Mouse (Mus musculus): ENCODE measurements around the gene Tap2. TPM values are rescaled to one million over a fixed set of nuclear protein-coding genes. Genes with fewer than 3 reads are reported as not detected.

Tap2 gene
- polyA plus RNA-seq, 1 experiment from 2014 or later, result 0.41 TPM

GRCm38 (mm10) chr17:34257594-34258375 lies 54.5 kb downstream of the Tap2 start, which contains the start of gene H2-Ab1:
Gene H2-Ab1, plus strand, starts transcription at chr17:34257689.
- H3K4me3 ChIP-seq (ENCODE audit: low read depth, low read length), result no peak within 1 kb of the TSS
- peak; percentile 66 for DNase-seq (ENCODE audit: low spot score)
- no peaks in the 10 kb centered on the region for H3K27me3 ChIP-seq (ENCODE audit: control insufficient read depth, insufficient read depth, low read length)
- H3K9me3 ChIP-seq (ENCODE audit: control insufficient read depth, low read length), result no peaks in the 10 kb centered on the region
- H3K4me2 ChIP-seq (ENCODE audit: low read depth, low read length, severe bottlenecking), result no peak within 1 kb of the TSS
- H3K4me1 ChIP-seq (replicated peaks; ENCODE audit: control insufficient read depth, insufficient read depth, low read length), result no peaks in the 10 kb centered on the region; the same call in 1 of the 2 replicates
- no peaks in the 10 kb centered on the region for H3K36me3 ChIP-seq (ENCODE audit: control insufficient read depth, insufficient read depth, low read length)
- no peak within 1 kb of the TSS for H3K9ac ChIP-seq (ENCODE audit: low read length)
- WGBS, result 76% methylated on average over 11 of the region's 11 CpGs
- ATAC-seq (replicated peaks; ENCODE audit: low FRiP score), result no peak
- no peak within 1 kb of the TSS for H3K27ac ChIP-seq (ENCODE audit: low read depth, low read length)

- ATAC-seq (replicated peaks; ENCODE audit: low FRiP score), result no peak
- no peak for DNase-seq (ENCODE audit: low spot score)
- WGBS, result 86% methylated on average over 5 of the region's 5 CpGs
- peaks cover 13% of the 10 kb centered on the region for H3K27me3 ChIP-seq (ENCODE audit: control insufficient read depth, insufficient read depth, low read length)
- no peak overlapping the region for H3K9ac ChIP-seq (ENCODE audit: low read length)
- no peak overlapping the region for H3K27ac ChIP-seq (ENCODE audit: low read depth, low read length)
- H3K9me3 ChIP-seq (ENCODE audit: control insufficient read depth, low read length), result no peaks in the 10 kb centered on the region
- no peaks in the 10 kb centered on the region for H3K36me3 ChIP-seq (ENCODE audit: control insufficient read depth, insufficient read depth, low read length)
- H3K4me2 ChIP-seq (ENCODE audit: low read depth, low read length, severe bottlenecking), result no peak overlapping the region
- H3K4me1 ChIP-seq (replicated peaks; ENCODE audit: control insufficient read depth, insufficient read depth, low read length), result peaks cover 6% of the 10 kb centered on the region; the same call in 1 of the 2 replicates
- H3K4me3 ChIP-seq (ENCODE audit: low read depth, low read length), result no peak overlapping the region
These were observed 57.2 kb downstream of the Tap2 start for GRCm38 (mm10) chr17:34260551-34260950.

GRCm38 (mm10) chr17:34261502-34261901 lies 58.2 kb downstream of the Tap2 start:
- Histone ChIP-seq H3K27me3 (ENCODE audit: control insufficient read depth, insufficient read depth, low read length) (peaks cover 13% of the 10 kb centered on the region), H3K36me3 (ENCODE audit: control insufficient read depth, insufficient read depth, low read length) (no peaks in the 10 kb centered on the region)
- WGBS, result 36% methylated on average over 4 of the region's 4 CpGs

GRCm38 (mm10) chr17:34263068-34263467 lies 59.7 kb downstream of the Tap2 start:
- H3K9me3 ChIP-seq (ENCODE audit: control insufficient read depth, low read length), result no peaks in the 10 kb centered on the region
- peak overlapping the region; percentile 97 for H3K4me2 ChIP-seq (ENCODE audit: low read depth, low read length, severe bottlenecking)
- H3K27ac ChIP-seq (ENCODE audit: low read depth, low read length), result no peak overlapping the region
- H3K9ac ChIP-seq (ENCODE audit: low read length), result peak overlapping the region; percentile 35; the same call in 1 of the 2 replicates
- H3K4me3 ChIP-seq (ENCODE audit: low read depth, low read length), result peak overlapping the region; percentile 47
- 3% methylated on average over 8 of the region's 8 CpGs for WGBS
- H3K36me3 ChIP-seq (ENCODE audit: control insufficient read depth, insufficient read depth, low read length), result no peaks in the 10 kb centered on the region
- peak; percentile 81 for ATAC-seq (replicated peaks; ENCODE audit: low FRiP score)
- H3K4me1 ChIP-seq (replicated peaks; ENCODE audit: control insufficient read depth, insufficient read depth, low read length), result peaks cover 6% of the 10 kb centered on the region; the same call in 1 of the 2 replicates
- peaks cover 13% of the 10 kb centered on the region for H3K27me3 ChIP-seq (ENCODE audit: control insufficient read depth, insufficient read depth, low read length)
- peak; percentile 77 for DNase-seq (ENCODE audit: low spot score)

More at GRCm38 (mm10) chr17:34261502-34261901, 58.2 kb downstream of the Tap2 start:
- H3K4me1 ChIP-seq (replicated peaks; ENCODE audit: control insufficient read depth, insufficient read depth, low read length), result peaks cover 6% of the 10 kb centered on the region; the same call in 1 of the 2 replicates
- H3K27ac ChIP-seq (ENCODE audit: low read depth, low read length), result no peak overlapping the region
- no peak overlapping the region for H3K4me3 ChIP-seq (ENCODE audit: low read depth, low read length)
- no peak overlapping the region for H3K9ac ChIP-seq (ENCODE audit: low read length)
- no peak overlapping the region for H3K4me2 ChIP-seq (ENCODE audit: low read depth, low read length, severe bottlenecking)
- DNase-seq (ENCODE audit: low spot score), result no peak
- ATAC-seq (replicated peaks; ENCODE audit: low FRiP score), result 0 out of 2 replicates have a peak, but pooled peaks have one; percentile 32
- H3K9me3 ChIP-seq (ENCODE audit: control insufficient read depth, low read length), result no peaks in the 10 kb centered on the region

GRCm38 (mm10) chr17:34263811-34264371 lies 60.6 kb downstream of the Tap2 start:
- WGBS, result 1% methylated on average over 14 of the region's 14 CpGs
- no peak overlapping the region for H3K27ac ChIP-seq (ENCODE audit: low read depth, low read length)
- H3K4me1 ChIP-seq (replicated peaks; ENCODE audit: control insufficient read depth, insufficient read depth, low read length), result peaks cover 6% of the 10 kb centered on the region; the same call in 1 of the 2 replicates
- H3K27me3 ChIP-seq (ENCODE audit: control insufficient read depth, insufficient read depth, low read length), result peaks cover 13% of the 10 kb centered on the region
- peak overlapping the region; percentile 97 for H3K4me2 ChIP-seq (ENCODE audit: low read depth, low read length, severe bottlenecking)
- peak overlapping the region; percentile 47 for H3K4me3 ChIP-seq (ENCODE audit: low read depth, low read length)
- no peaks in the 10 kb centered on the region for H3K9me3 ChIP-seq (ENCODE audit: control insufficient read depth, low read length)
- DNase-seq (ENCODE audit: low spot score), result peak; percentile 65
- 0 out of 2 replicates have a peak, but pooled peaks have one; percentile 40 for ATAC-seq (replicated peaks; ENCODE audit: low FRiP score)
- no peaks in the 10 kb centered on the region for H3K36me3 ChIP-seq (ENCODE audit: control insufficient read depth, insufficient read depth, low read length)
- 0 out of 2 replicates have a peak overlapping the region, but pooled peaks have one; percentile 35 for H3K9ac ChIP-seq (ENCODE audit: low read length)

GRCm38 (mm10) chr17:34264452-34265351 lies 61.4 kb downstream of the Tap2 start:
- H3K4me1 ChIP-seq (replicated peaks; ENCODE audit: control insufficient read depth, insufficient read depth, low read length), result peaks cover 6% of the 10 kb centered on the region; the same call in 1 of the 2 replicates
- ATAC-seq (replicated peaks; ENCODE audit: low FRiP score) (peak; percentile 42; the same call in 1 of the 2 replicates), DNase-seq (ENCODE audit: low spot score) (peak; percentile 73)
- peaks cover 13% of the 10 kb centered on the region for H3K27me3 ChIP-seq (ENCODE audit: control insufficient read depth, insufficient read depth, low read length)
- under 1% methylated on average over 90 of the region's 93 CpGs for WGBS
- H3K9me3 ChIP-seq (ENCODE audit: control insufficient read depth, low read length), result no peaks in the 10 kb centered on the region
- H3K9ac ChIP-seq (ENCODE audit: low read length), result peak overlapping the region; percentile 61
- peak overlapping the region; percentile 97 for H3K4me2 ChIP-seq (ENCODE audit: low read depth, low read length, severe bottlenecking)
- peak overlapping the region; percentile 47 for H3K4me3 ChIP-seq (ENCODE audit: low read depth, low read length)
- no peaks in the 10 kb centered on the region for H3K36me3 ChIP-seq (ENCODE audit: control insufficient read depth, insufficient read depth, low read length)
- H3K27ac ChIP-seq (ENCODE audit: low read depth, low read length), result no peak overlapping the region
